ENCODE assay signal across 7 mouse cellular contexts in the genomic region with DNA sequence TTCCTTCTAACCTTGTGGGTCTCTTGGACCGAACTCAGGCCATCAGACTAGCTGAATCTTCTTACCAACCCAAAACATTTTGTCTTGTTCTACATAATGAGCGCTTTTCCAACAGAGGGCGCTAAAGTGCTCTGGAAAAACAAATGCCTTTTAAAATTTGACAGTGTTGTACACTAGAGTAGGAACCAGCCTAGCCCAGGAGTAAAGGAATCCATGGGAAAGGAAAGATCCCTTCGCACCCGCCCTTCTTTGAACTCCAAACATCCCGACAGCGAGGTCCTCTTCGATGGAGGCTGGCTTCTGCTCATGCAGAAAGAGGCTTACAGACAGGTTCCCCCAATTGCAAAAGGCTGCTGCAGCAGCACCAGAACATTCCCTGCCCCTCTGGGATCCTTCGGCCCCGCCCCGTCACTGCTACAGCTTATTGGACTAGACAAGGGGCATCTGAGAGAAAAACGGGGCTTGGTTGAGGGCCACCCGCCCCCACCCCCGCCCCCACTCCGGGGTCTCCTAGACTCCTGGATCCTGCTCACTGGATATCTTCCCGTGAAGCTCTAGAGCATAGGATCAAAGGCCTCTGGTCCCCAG. TPM values are rescaled to one million over a fixed set of nuclear protein-coding genes. Genes with fewer than 3 reads are reported as not detected.
DNase-seq lines count a peak whose midpoint lies in the region; ATAC-seq lines count a peak whose summit lies in the region.

No protein-coding gene starts in this region.

- H3K27ac ChIP-seq in forebrain, embryonic 14.5 days (ENCODE audit: low read depth, low read length), result no peak overlapping the region
- no peak overlapping the region for H3K27ac ChIP-seq in hindbrain, embryonic 11.5 days (ENCODE audit: low read depth, low read length)

- H3K4me1 ChIP-seq in forebrain, embryonic 14.5 days (ENCODE audit: control insufficient read depth, insufficient read depth, low read length), result peaks cover 10% of the 10 kb centered on the region
- 0 out of 2 replicates have a peak, but pooled peaks cover 2% of the 10 kb centered on the region for H3K4me1 ChIP-seq in hindbrain, embryonic 11.5 days (replicated peaks; ENCODE audit: control insufficient read depth, insufficient read depth, low read length)

- peak; percentile 57 for ATAC-seq in forebrain, embryonic 14.5 days
- ATAC-seq in hindbrain, embryonic 11.5 days (ENCODE audit: low FRiP score), result no peak

- no peak overlapping the region for H3K9ac ChIP-seq in forebrain, embryonic 14.5 days (ENCODE audit: low read length)
- H3K9ac ChIP-seq in hindbrain, embryonic 11.5 days (ENCODE audit: low read depth, low read length), result no peak overlapping the region

- DNase-seq in MEL-GATA-1-ER (ENCODE audit: extremely low read depth, low read depth), result peak; percentile 76
- peak; percentile 69 for DNase-seq in brain, embryonic 18.5 days (ENCODE audit: low read depth, low spot score)
- DNase-seq in forebrain, embryonic 14.5 days (ENCODE audit: low spot score), result peak; percentile 93
- peak; percentile 83 for DNase-seq in hindbrain, embryonic 11.5 days (ENCODE audit: low spot score)
- DNase-seq in layer of hippocampus, adult 9-11 months, result peak; percentile 80
- DNase-seq in lung, postnatal 4 days, result peak; percentile 29 to 81
- DNase-seq in spleen, adult 12 weeks (ENCODE audit: low spot score), result peak; percentile 41

- H3K4me3 ChIP-seq in forebrain, embryonic 14.5 days (ENCODE audit: low read depth, low read length), result no peak overlapping the region
- H3K4me3 ChIP-seq in hindbrain, embryonic 11.5 days (ENCODE audit: low read depth, low read length), result no peak overlapping the region

- 35% methylated on average over 16 of the region's 16 CpGs for WGBS in forebrain, embryonic 14.5 days
- WGBS in hindbrain, embryonic 11.5 days, result 35% methylated on average over 16 of the region's 16 CpGs

- H3K9me3 ChIP-seq in forebrain, embryonic 14.5 days (replicated peaks; ENCODE audit: control insufficient read depth, low read length), result no peaks in the 10 kb centered on the region
- H3K9me3 ChIP-seq in hindbrain, embryonic 11.5 days (ENCODE audit: control insufficient read depth, low read length), result no peaks in the 10 kb centered on the region

- no peaks in the 10 kb centered on the region for H3K36me3 ChIP-seq in forebrain, embryonic 14.5 days (ENCODE audit: control insufficient read depth, insufficient read depth, low read length)
- H3K36me3 ChIP-seq in hindbrain, embryonic 11.5 days (ENCODE audit: control insufficient read depth, insufficient read depth, low read length), result no peaks in the 10 kb centered on the region

- no peaks in the 10 kb centered on the region for H3K27me3 ChIP-seq in forebrain, embryonic 14.5 days (replicated peaks; ENCODE audit: control insufficient read depth, insufficient read depth, low read length)
- H3K27me3 ChIP-seq in hindbrain, embryonic 11.5 days (ENCODE audit: control insufficient read depth, insufficient read depth, low read length), result no peaks in the 10 kb centered on the region

- no peak overlapping the region for H3K4me2 ChIP-seq in forebrain, embryonic 14.5 days (ENCODE audit: low read length)
- H3K4me2 ChIP-seq in hindbrain, embryonic 11.5 days (replicated peaks; ENCODE audit: low read depth, low read length), result no peak overlapping the region

RNA-seq across cellular contexts. Expression of gene Ccdc63, which starts 11.5 kb away (rescaled TPM):
- polyA plus RNA-seq in forebrain, embryonic 14.5 days (2014; fragmentation: Nextera tagmentation; extraction: Ambion mirVana), result not detected in 2 replicates
- not detected in 2 replicates for polyA plus RNA-seq in hindbrain, embryonic 11.5 days (2014; fragmentation: Nextera tagmentation; extraction: Ambion mirVana)

RNA-seq across cellular contexts. Expression of gene Myl2, which starts 28.4 kb away (rescaled TPM):
- polyA plus RNA-seq in forebrain, embryonic 14.5 days (2014; fragmentation: Nextera tagmentation; extraction: Ambion mirVana), result 1.0 and 1.1 TPM in 2 replicates
- 0.77 and 1.2 TPM in 2 replicates for polyA plus RNA-seq in hindbrain, embryonic 11.5 days (2014; fragmentation: Nextera tagmentation; extraction: Ambion mirVana)

RNA-seq across cellular contexts. Expression of gene Ppp1cc, which starts 28.9 kb away (rescaled TPM):
- polyA plus RNA-seq in forebrain, embryonic 14.5 days (2014; fragmentation: Nextera tagmentation; extraction: Ambion mirVana), result 274 and 280 TPM in 2 replicates
- polyA plus RNA-seq in hindbrain, embryonic 11.5 days (2014; fragmentation: Nextera tagmentation; extraction: Ambion mirVana), result 293 and 305 TPM in 2 replicates

Comparison
In these comparisons a context has a peak if more than half of its experiments do, and no peak if none do; other contexts are left out.
1. DNase-seq: peak in every context shown above with its lines; median percentile 93 in forebrain, embryonic 14.5 days; 83 in hindbrain, embryonic 11.5 days; 80 in layer of hippocampus, adult 9-11 months; 76 in MEL-GATA-1-ER; 69 in brain, embryonic 18.5 days; 55 in lung, postnatal 4 days; 41 in spleen, adult 12 weeks.